In the genomic region with DNA sequence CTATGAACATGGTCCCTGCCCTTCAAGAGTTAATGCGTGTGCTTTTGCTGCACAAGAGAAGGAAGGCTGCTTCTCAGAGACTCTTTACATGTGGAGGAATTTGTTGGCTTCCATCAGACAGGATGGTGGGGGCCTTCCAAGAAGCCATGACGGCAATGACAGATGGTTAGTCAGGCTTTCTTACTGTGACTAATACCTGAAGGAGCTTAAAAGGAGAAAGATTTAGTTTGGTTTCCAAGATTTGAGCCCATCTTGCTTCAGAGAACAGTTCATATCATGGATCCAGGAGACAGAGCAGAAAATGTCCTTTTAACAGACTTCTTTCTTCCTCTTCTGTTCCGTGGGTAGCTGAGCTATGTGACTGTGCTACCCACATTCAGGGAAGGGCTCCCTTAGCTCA, we compare ENCODE assay signal across 30 mouse cellular contexts.
DNase-seq lines count a peak whose midpoint lies in the region; ATAC-seq and TF ChIP-seq lines count a peak whose summit lies in the region.
"Had no signal": no experiment of that assay in that cellular context is flagged by ENCODE, and none has a peak within 500 bp of the region (broad histone marks: within the 10 kb centered on the region; RNA-seq: fewer than 3 reads in every experiment).

No protein-coding gene starts in this region.

- H3K9me3 ChIP-seq in stomach, postnatal 0 days (ENCODE audit: control insufficient read depth, low read length), result no peaks in the 10 kb centered on the region
- H3K9me3 ChIP-seq: embryonic facial prominence, embryonic 12.5 days; forebrain, embryonic 10.5 days; forebrain, embryonic 15.5 days; heart, embryonic 13.5 days; limb, embryonic 12.5 days; liver, embryonic 15.5 days had no signal

- no peak overlapping the region for H3K9ac ChIP-seq in stomach, postnatal 0 days (ENCODE audit: low read length)
- H3K9ac ChIP-seq: embryonic facial prominence, embryonic 12.5 days; forebrain, embryonic 15.5 days; heart, embryonic 13.5 days; hindbrain, embryonic 14.5 days; limb, embryonic 12.5 days; liver, embryonic 15.5 days; lung, embryonic 14.5 days had no signal

- H3K27ac ChIP-seq in stomach, postnatal 0 days (replicated peaks), result no peak overlapping the region
- H3K27ac ChIP-seq: embryonic facial prominence, embryonic 12.5 days; forebrain, embryonic 10.5 days; forebrain, embryonic 15.5 days; heart, adult 2 months; heart, embryonic 13.5 days; hindbrain, embryonic 14.5 days; limb, embryonic 12.5 days; liver, embryonic 15.5 days had no signal

- H3K27me3 ChIP-seq in stomach, postnatal 0 days (ENCODE audit: control insufficient read depth, insufficient read depth, low read length), result no peaks in the 10 kb centered on the region
- H3K27me3 ChIP-seq: CH12.LX; embryonic facial prominence, embryonic 12.5 days; forebrain, embryonic 15.5 days; heart, embryonic 13.5 days; limb, embryonic 12.5 days; liver, embryonic 15.5 days had no signal

- H3K36me3 ChIP-seq in stomach, postnatal 0 days (ENCODE audit: control insufficient read depth, insufficient read depth, low read length), result no peaks in the 10 kb centered on the region
- H3K36me3 ChIP-seq: embryonic facial prominence, embryonic 12.5 days; forebrain, embryonic 10.5 days; forebrain, embryonic 15.5 days; heart, embryonic 13.5 days; limb, embryonic 12.5 days; liver, embryonic 15.5 days had no signal

- no peak for TF ChIP-seq CTCF in stomach, postnatal 0 days (IDR thresholded peaks at IDR 0.05; ENCODE audit: low read depth)

- H3K4me1 ChIP-seq in stomach, postnatal 0 days (replicated peaks; ENCODE audit: control insufficient read depth, insufficient read depth), result no peaks in the 10 kb centered on the region
- H3K4me1 ChIP-seq: embryonic facial prominence, embryonic 12.5 days; forebrain, embryonic 15.5 days; heart, embryonic 13.5 days; liver, embryonic 15.5 days had no signal

- ATAC-seq in stomach, postnatal 0 days (ENCODE audit: low FRiP score, low TSS enrichment), result no peak
- ATAC-seq: activated CD4-positive, CD25-positive, alpha-beta regulatory T cell, adult 4 months; forebrain, embryonic 15.5 days; intestine, postnatal 0 days had no signal

- TF ChIP-seq EP300 in stomach, postnatal 0 days (optimal IDR thresholded peaks at IDR 0.05), result no peak

- whole genome bisulfite sequencing in stomach, postnatal 0 days, result 85% methylated on average over 3 of the region's 3 CpGs

- peak; percentile 42 to 57 for DNase-seq in layer of hippocampus, adult 18-20 months (ENCODE audit: low spot score in 2 of 2)
- DNase-seq in layer of hippocampus, postnatal 25 days (ENCODE audit: extremely low spot score in 1 of 2, low spot score in 1 of 2), result no peak
- DNase-seq in right cerebral cortex, adult 2 months (ENCODE audit: low spot score in 2 of 2), result peak; percentile 34 to 39
- DNase-seq in right cerebral cortex, postnatal 14 days, result no peak
- DNase-seq in layer of hippocampus, adult 8-10 months (ENCODE audit: low spot score in 2 of 2), result peak; percentile 48 to 50
- no peak for DNase-seq in adipocyte (ENCODE audit: low spot score)
- no peak for DNase-seq in stomach, postnatal 0 days (ENCODE audit: low spot score)
- DNase-seq: adrenal gland, adult 8-10 months; cerebellum, adult 9-10 months; cerebellum, postnatal 36 days; embryo, embryonic 11 days; gastrocnemius, postnatal 36 days; heart, adult 2 months; heart, postnatal 10 days; kidney, adult 9 months; kidney, postnatal 10 days; lung, embryonic 14.5 days; lung, postnatal 14 days; midbrain, embryonic 14.5 days; thymus, postnatal 14 days had no signal

- no peak overlapping the region for H3K4me3 ChIP-seq in stomach, postnatal 0 days (ENCODE audit: low read depth, low read length)
- H3K4me3 ChIP-seq: embryonic facial prominence, embryonic 12.5 days; forebrain, embryonic 10.5 days; forebrain, embryonic 15.5 days; heart, adult 2 months; heart, embryonic 13.5 days; limb, embryonic 12.5 days; liver, embryonic 15.5 days had no signal

- H3K4me2 ChIP-seq in stomach, postnatal 0 days (replicated peaks; ENCODE audit: low read depth), result no peak overlapping the region
- H3K4me2 ChIP-seq: embryonic facial prominence, embryonic 12.5 days; forebrain, embryonic 15.5 days; heart, embryonic 13.5 days; hindbrain, embryonic 14.5 days; limb, embryonic 12.5 days; liver, embryonic 15.5 days; lung, embryonic 14.5 days had no signal

Comparison
In these comparisons a context has a peak if more than half of its experiments do, and no peak if none do; other contexts are left out.
1. DNase-seq: peak in layer of hippocampus, adult 18-20 months (2 of 2), right cerebral cortex, adult 2 months (2 of 2) and layer of hippocampus, adult 8-10 months (2 of 2); none in layer of hippocampus, postnatal 25 days (0 of 2), right cerebral cortex, postnatal 14 days (single experiment), adipocyte (single experiment) and stomach, postnatal 0 days (single experiment).